Mouse (Mus musculus) ES-E14 (cell line): ENCODE results near the gene Tma16. TPM values are rescaled to one million over a fixed set of nuclear protein-coding genes. Genes with fewer than 3 reads are reported as not detected.
A peak's percentile ranks its signal among the peaks of the same experiment; 100 is the strongest.

ENCODE experiments used
- DNase-seq: peaks from one replicate; pipeline ENCODE4 v3.0.0-alpha.2; 2013; ENCODE audit warnings: low read depth, low spot score
- H3K27ac ChIP-seq: 2 replicates; pipeline ENCODE4 v1.5.1; 2012; ENCODE audit warnings: low read depth, mild to moderate bottlenecking, low read length, moderate library complexity, mixed read lengths; ENCODE audit not compliant: poor library complexity, insufficient read depth, severe bottlenecking
- H3K36me3 ChIP-seq: 2 replicates; pipeline ENCODE4 v1.6.1; 2012; ENCODE audit warnings: mild to moderate bottlenecking, low read length, moderate library complexity, mixed read lengths; ENCODE audit not compliant: control insufficient read depth, poor library complexity, insufficient read depth, severe bottlenecking
- H3K4me1 ChIP-seq, 2 experiments: fragments of 150-350 bp in 1 of 2; sonication (generic) in 1 of 2; 2 replicates each; pipeline ENCODE4 v1.6.1; 2012; ENCODE audit warnings: low read length in 2 of 2, mild to moderate bottlenecking in 1 of 2, mixed read lengths in 1 of 2; ENCODE audit not compliant: control insufficient read depth in 2 of 2, insufficient read depth in 2 of 2, poor library complexity in 1 of 2
- H3K4me3 ChIP-seq, 2 experiments: fragments of 150-350 bp in 1 of 2; sonication (generic) in 1 of 2; 2 replicates each; pipeline ENCODE4 v1.5.1; 2012; ENCODE audit warnings: low read length in 2 of 2, low read depth in 1 of 2, mild to moderate bottlenecking in 1 of 2, mixed read lengths in 1 of 2; ENCODE audit not compliant: insufficient read depth in 1 of 2, poor library complexity in 1 of 2, severe bottlenecking in 1 of 2
- H3K9ac ChIP-seq: 2 replicates; pipeline ENCODE4 v1.6.1; 2012; ENCODE audit warnings: low read depth, mild to moderate bottlenecking, low read length, mixed read lengths; ENCODE audit not compliant: poor library complexity, insufficient read depth, severe bottlenecking
- H3K9me3 ChIP-seq: fragments of 150-350 bp; sonication (generic); 2 replicates; pipeline ENCODE4 v1.6.1; 2012; ENCODE audit warnings: low read depth, mild to moderate bottlenecking, low read length; ENCODE audit not compliant: control insufficient read depth, insufficient read depth
- CHD2 ChIP-seq: IDR thresholded peaks from 2 replicates; pipeline ENCODE4 v1.6.1; 2014; ENCODE audit warnings: mild to moderate bottlenecking, low read depth, low read length, inconsistent platforms
- HCFC1 ChIP-seq: IDR thresholded peaks from 2 replicates; pipeline ENCODE4 v1.6.1; 2012; ENCODE audit warnings: low read length, inconsistent platforms, borderline replicate concordance; ENCODE audit not compliant: insufficient read depth
- MAFK ChIP-seq: IDR thresholded peaks from 2 replicates; pipeline ENCODE4 v1.6.1; 2014; ENCODE audit warnings: mild to moderate bottlenecking, low read depth, low read length, inconsistent platforms; ENCODE audit not compliant: insufficient read depth
- ZC3H11A ChIP-seq: IDR thresholded peaks from 2 replicates; pipeline ENCODE4 v1.6.1; 2012; ENCODE audit warnings: low read depth, mild to moderate bottlenecking, inconsistent platforms, low read length, borderline replicate concordance
- ZNF384 ChIP-seq: IDR thresholded peaks from 2 replicates; pipeline ENCODE4 v1.6.1; 2012; ENCODE audit warnings: low read depth, low read length, inconsistent platforms
- in situ Hi-C, 2 experiments: fragments of 600-800 bp; cut with MboI; formaldehyde crosslinking; loops; one replicate each; pipeline ENCODE4 v1.15.1; 2025; ENCODE audit warnings: low sequenced_read_pairs in 2 of 2, inconsistent platforms in 1 of 2; ENCODE audit not compliant: unreplicated experiment in 2 of 2
- total RNA-seq: library from RNA; depleted of rRNA; stranded (reverse); fragments of 300-350 nt; gene quantifications from 2 replicates; pipeline ENCODE4 v1.2.3, GENCODE M21; 2012; rRNA removed

Gene Tma16
- total RNA-seq: 47.4 and 48.0 TPM in 2 replicates

DNA sequence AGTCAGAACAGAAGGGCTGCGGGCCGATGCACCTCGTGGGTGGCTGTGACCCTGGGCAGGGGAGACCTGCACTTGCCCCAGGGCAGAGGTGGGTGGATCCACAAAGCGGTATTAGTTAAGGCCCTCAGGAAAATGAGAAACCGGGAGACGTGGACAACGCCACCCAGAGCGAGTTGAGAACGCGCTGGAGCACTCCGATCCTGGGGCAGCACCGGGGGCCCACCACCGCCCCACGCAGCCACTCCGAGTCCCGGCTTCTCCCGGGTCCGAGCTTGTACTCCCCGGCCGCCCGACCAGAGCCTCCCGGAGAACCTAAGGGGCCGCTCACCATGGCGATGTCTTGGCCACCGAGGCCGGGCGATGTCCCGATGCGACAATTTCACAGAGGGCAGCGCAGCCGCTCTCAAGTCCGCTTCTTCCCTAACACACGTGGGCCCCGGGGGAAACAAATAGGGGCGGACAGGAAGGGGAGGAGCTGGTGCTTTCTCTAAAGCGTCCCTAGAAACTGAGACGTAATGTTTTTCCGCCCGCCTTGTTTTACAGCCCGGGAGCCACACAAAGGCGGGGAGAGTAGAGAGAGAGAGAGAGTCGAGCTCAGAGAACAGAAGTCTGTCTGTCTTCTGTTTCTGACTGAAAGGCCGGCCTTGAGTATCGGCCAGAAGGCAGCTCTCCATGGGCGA, at the start of gene Tma16:
Gene Tma16, minus strand, starts transcription at position 447 of the 680 bp plus-strand sequence.
- Histone ChIP-seq H3K36me3 (peaks cover 18% of the 10 kb centered on the region), H3K9me3 (no peaks in the 10 kb centered on the region), H3K9ac (peak within 1 kb of the TSS; percentile 90), H3K4me1 (peaks cover 0 to 2% of the 10 kb centered on the region in 2 experiments; a peak in 2 of 4 replicates), H3K4me3 (peak within 1 kb of the TSS; percentile 84), H3K27ac (no peak within 1 kb of the TSS; the same call in 1 of the 2 replicates)
- peak; percentile 79 for DNase-seq
- in situ Hi-C loops: no loop called here
- TF ChIP-seq ZNF384: no peak
- 0 out of 2 replicates have a peak, but pooled peaks have one; percentile 8 for TF ChIP-seq ZC3H11A
- TF ChIP-seq CHD2: peak; percentile 44; the same call in 1 of the 2 replicates
- TF ChIP-seq MAFK: no peak
- peak; percentile 87 for TF ChIP-seq HCFC1

DNA sequence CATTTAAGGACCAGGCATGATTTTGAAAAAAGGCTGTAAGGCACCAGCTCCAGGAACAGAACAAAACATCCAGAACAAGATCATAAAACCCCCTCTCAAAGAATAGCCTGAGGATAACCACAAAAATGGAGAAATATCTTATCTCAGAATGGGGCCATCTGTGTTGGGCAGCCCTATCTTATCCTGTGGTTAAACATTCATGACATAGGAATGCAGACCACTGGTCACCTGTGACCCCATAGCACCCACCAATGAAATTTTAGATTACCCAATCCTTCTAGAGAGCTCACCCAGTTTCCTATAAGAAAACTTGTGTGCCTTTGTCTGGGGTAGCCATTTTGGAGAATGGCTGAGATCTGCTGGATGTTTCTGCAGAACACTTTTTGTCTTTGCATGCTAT, 34.2 kb upstream of the Tma16 start:
- Histone ChIP-seq H3K4me3 (no peak overlapping the region), H3K4me1 (no peaks in the 10 kb centered on the region), H3K36me3 (no peaks in the 10 kb centered on the region), H3K27ac (no peak overlapping the region), H3K9me3 (no peaks in the 10 kb centered on the region), H3K9ac (no peak overlapping the region)
- in situ Hi-C loops: no loop called here
- TF ChIP-seq HCFC1: no peak
- no peak for DNase-seq

DNA sequence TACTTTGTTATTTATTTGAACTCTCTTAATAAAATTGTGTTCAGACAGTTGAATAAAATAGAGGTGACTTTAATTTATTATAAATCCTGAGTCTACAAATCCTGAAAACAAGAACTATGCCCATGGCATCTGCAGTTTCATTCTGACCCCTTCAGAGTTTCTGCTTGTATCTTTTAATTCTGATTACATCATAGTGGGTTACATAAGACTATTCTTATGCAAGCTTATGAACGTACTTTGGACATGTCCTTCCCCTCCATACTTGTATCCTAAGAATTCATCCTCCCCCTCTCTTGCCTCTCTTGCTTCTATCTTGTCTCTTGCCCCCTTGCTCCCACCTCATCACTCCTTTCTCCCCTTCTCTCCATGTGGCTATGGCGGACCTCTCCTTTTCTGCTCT, 32.8 kb upstream of the Tma16 start:
- no peak overlapping the region for H3K9ac ChIP-seq
- H3K36me3 ChIP-seq: no peaks in the 10 kb centered on the region
- no peak overlapping the region for H3K27ac ChIP-seq
- H3K9me3 ChIP-seq: no peaks in the 10 kb centered on the region
- TF ChIP-seq HCFC1 (no peak), CHD2 (no peak), ZNF384 (no peak), MAFK (no peak), ZC3H11A (no peak)
- no peak for DNase-seq
- H3K4me1 ChIP-seq: no peaks in the 10 kb centered on the region
- in situ Hi-C loops: no loop called here
- H3K4me3 ChIP-seq: no peak overlapping the region

DNA sequence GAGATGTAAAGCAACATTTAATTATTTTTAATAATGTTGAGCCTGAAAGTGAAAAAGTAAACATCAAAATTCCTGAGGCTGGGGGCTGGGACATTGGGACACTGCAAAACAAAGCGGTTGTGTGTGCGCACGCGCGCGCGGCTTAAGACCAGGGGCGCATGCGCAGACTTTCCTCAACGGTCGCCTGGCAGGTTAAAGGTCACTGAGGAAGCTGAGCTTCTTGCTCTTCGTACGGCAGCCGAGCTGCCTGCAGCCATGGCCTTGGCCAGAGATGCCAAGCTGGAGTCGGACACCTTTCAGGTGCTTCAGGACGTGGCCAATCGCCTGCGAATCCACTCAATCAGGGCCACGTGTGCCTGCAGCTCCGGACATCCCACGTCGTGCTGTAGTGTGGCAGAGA, 25.2 kb upstream of the Tma16 start, which contains the start of gene Tktl2:
Gene Tktl2, plus strand, starts transcription at position 220 of the 400 bp plus-strand sequence.
- H3K9me3 ChIP-seq: no peaks in the 10 kb centered on the region
- DNase-seq: no peak
- in situ Hi-C loops: no loop called here
- peak within 1 kb of the TSS in 1 of 2 experiments; percentile 46; a peak in 1 of 4 replicates for H3K4me3 ChIP-seq
- H3K36me3 ChIP-seq: no peaks in the 10 kb centered on the region
- no peaks in the 10 kb centered on the region for H3K4me1 ChIP-seq
- H3K9ac ChIP-seq: no peak within 1 kb of the TSS
- no peak within 1 kb of the TSS; the same call in 1 of the 2 replicates for H3K27ac ChIP-seq
- TF ChIP-seq MAFK: no peak

DNA sequence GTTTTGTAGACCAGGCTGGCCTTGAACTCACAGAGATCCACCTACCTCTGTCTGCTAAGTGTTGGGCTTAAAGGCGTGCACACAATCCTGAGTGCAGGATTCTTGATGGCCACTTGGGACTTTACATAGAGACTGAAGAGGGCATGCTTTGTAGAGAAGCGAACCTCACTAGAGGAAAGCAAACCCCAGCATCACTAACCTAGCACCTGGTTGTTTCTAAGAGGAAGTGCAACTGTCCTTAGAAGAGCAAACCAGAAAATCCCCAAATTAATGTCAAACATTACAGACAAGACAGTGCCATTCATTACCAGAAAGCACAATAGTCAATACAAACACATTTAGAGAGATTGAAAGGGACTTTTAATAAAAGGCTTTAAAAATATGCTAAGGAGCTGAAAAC, 17.1 kb upstream of the Tma16 start:
- no peak for DNase-seq
- Histone ChIP-seq H3K4me1 (no peaks in the 10 kb centered on the region), H3K4me3 (no peak overlapping the region), H3K27ac (no peak overlapping the region), H3K9me3 (no peaks in the 10 kb centered on the region), H3K9ac (no peak overlapping the region), H3K36me3 (no peaks in the 10 kb centered on the region)
- in situ Hi-C loops: no loop called here
- no peak for TF ChIP-seq ZNF384
- TF ChIP-seq HCFC1: no peak
- no peak for TF ChIP-seq ZC3H11A
- no peak for TF ChIP-seq CHD2
- TF ChIP-seq MAFK: no peak
